Mouse (Mus musculus) small intestine, adult 2 months (tissue): Measurements from ENCODE around the gene Crhr2.

Experiments used
- CTCF ChIP-seq: fragments of 200-500 bp; IDR thresholded peaks from 2 replicates; pipeline ENCODE4 v1.5.1; 2012; ENCODE audit warnings: low read depth, mild to moderate bottlenecking, control low read depth, inconsistent platforms, low read length, moderate library complexity, mixed read lengths; ENCODE audit not compliant: insufficient replicate concordance, insufficient read length; ENCODE audit errors: extremely low read depth
- POLR2A ChIP-seq: fragments of 200-500 bp; IDR thresholded peaks from 2 replicates; pipeline ENCODE4 v1.6.1; 2012; ENCODE audit warnings: low read depth, mild to moderate bottlenecking, control low read depth, inconsistent platforms, low read length, moderate library complexity

GRCm38 (mm10) chr6:55117325-55118109, 15.3 kb downstream of the Crhr2 start:
- TF ChIP-seq CTCF: no peak
- no peak for TF ChIP-seq POLR2A
